Mouse (Mus musculus) olfactory bulb, adult 2 months (tissue): ENCODE results near the gene Dhx34. TPM values are rescaled to one million over a fixed set of nuclear protein-coding genes. Genes with fewer than 3 reads are reported as not detected.

ENCODE experiments used
- H3K27ac ChIP-seq: fragments of 200-500 bp; 2 replicates; pipeline ENCODE4 v1.5.1; 2012; ENCODE audit warnings: low read depth, low read length; ENCODE audit not compliant: insufficient read depth
- H3K4me1 ChIP-seq: fragments of 200-500 bp; 2 replicates; pipeline ENCODE4 v1.6.1; 2012; ENCODE audit warnings: low read length; ENCODE audit not compliant: control insufficient read depth, insufficient read depth
- H3K4me3 ChIP-seq: fragments of 200-500 bp; 2 replicates; pipeline ENCODE4 v1.5.1; 2012; ENCODE audit warnings: mild to moderate bottlenecking, low read depth, low read length, moderate library complexity; ENCODE audit not compliant: insufficient read depth
- CTCF ChIP-seq: fragments of 200-500 bp; IDR thresholded peaks from 2 replicates; pipeline ENCODE4 v1.5.1; 2012; ENCODE audit warnings: low read depth, mild to moderate bottlenecking, low read length, moderate library complexity; ENCODE audit not compliant: insufficient read depth
- POLR2A ChIP-seq: fragments of 200-500 bp; IDR thresholded peaks from 2 replicates; pipeline ENCODE4 v1.6.1; 2012; ENCODE audit warnings: mild to moderate bottlenecking, low read depth, low read length, moderate library complexity; ENCODE audit not compliant: insufficient read depth
- WGBS: fragments of 180-500 bp; shearing (Covaris S2); methylation state at CpG from one replicate; pipeline ENCODE4 v1.1.7; 2018; 5-methylcytosine and 5-hydroxymethylcytosine counted together
- polyA plus RNA-seq: library from polyadenylated mRNA; stranded (reverse); fragments of >200 nt; gene quantifications from 2 replicates; pipeline ENCODE4 v1.2.4, GENCODE M21; 2012; ENCODE audit warnings: low replicate concordance; ENCODE audit not compliant: missing spikeins, insufficient read depth, insufficient read length

Gene Dhx34
- polyA plus RNA-seq, 1 experiment: not detected

DNA sequence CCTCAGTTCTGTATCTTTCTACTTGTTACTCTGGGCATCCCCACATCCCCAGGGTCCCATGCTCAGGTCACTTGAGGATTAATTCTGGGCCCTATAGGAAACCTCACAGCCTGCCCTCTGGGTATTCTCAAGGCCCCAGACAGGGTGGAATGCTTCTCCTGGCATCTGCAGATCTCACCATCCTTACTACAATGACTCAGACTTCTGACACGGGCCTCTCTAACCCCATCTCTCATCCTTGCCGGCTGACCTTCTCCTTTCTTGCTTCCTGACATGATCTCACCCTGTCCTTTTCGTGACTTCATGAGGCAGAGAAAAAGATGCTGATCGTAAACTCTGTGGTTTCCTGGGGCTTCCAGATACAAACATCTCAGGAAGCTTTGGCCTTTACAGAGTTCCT, 32.4 kb upstream of the Dhx34 start:
- 71% methylated on average over 4 of the region's 4 CpGs for WGBS

DNA sequence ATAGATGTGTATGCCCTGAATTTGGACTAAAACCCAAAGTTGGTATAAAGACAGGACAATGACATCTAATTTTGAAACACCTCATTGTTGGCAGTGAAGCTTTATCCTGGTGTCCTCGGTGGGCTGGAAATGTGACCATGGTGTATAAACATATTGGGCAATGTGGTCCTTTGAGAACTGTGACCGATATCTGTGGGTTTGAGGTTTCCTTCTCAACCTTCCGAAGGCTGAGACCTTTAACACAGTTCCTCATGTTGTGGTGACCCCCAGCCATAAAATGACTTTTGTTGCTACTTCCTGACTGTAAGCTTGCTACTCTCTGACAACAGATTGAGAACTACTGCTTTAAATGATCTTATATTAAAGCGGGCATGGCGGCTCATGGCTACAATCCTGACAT, 28.9 kb upstream of the Dhx34 start:
- Histone ChIP-seq H3K27ac (no peak overlapping the region), H3K4me1 (no peaks in the 10 kb centered on the region), H3K4me3 (no peak overlapping the region)
- TF ChIP-seq CTCF: no peak
- no peak for TF ChIP-seq POLR2A
- 79% methylated on average over 5 of the region's 5 CpGs for WGBS

More for the DNA sequence above, 32.4 kb upstream of the Dhx34 start:
- no peak overlapping the region for H3K4me3 ChIP-seq
- H3K27ac ChIP-seq: no peak overlapping the region
- TF ChIP-seq POLR2A: no peak
- no peak for TF ChIP-seq CTCF
- no peaks in the 10 kb centered on the region for H3K4me1 ChIP-seq

DNA sequence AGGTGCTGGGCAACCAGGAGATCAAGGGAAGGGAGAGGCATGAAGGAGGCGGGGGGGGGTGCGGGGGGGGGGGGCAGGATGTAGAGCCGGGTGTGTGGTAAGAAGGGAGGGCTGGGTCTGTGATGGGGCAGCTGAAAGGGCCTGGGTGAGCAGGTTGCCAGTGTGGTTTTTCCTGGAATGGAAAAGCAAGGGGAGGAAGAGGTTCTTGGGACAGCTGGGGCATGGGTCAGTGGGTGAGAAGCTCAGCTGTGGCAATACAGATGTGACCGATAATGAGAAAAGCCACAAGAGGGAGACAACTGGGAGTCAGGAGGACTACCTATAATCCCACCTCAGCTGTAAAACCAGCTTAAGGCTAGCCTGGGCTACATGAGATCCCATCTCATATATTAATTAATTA, 24.1 kb upstream of the Dhx34 start:
- Histone ChIP-seq H3K4me1 (no peaks in the 10 kb centered on the region), H3K27ac (no peak overlapping the region), H3K4me3 (no peak overlapping the region)
- 82% methylated on average over 1 of the region's 4 CpGs for WGBS
- TF ChIP-seq CTCF (no peak), POLR2A (no peak)

DNA sequence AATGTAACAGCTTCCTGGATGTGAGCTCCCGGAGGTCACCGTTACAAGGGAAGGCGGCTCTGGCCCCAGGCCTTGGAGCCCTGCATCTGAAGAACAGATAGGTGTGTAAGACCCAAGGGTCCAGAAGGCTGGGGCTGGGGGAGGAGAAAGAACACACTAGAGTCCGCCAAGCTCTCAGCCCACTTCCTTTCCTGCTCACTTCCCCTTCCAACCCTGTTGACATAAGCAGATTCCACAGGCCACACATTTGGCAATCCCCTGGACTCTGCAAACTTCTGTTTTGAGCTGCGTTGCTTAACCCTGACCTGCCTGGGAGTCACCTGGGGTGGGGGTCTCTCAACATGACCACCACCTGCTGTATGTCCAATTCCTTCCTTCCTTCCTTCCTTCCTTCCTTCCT, 22.2 kb upstream of the Dhx34 start, which contains the start of gene C5ar2:
Gene C5ar2, minus strand, starts transcription at position 88 of the 400 bp plus-strand sequence.
- Histone ChIP-seq H3K4me1 (no peaks in the 10 kb centered on the region), H3K27ac (no peak within 1 kb of the TSS), H3K4me3 (no peak within 1 kb of the TSS)
- WGBS: 80% methylated on average over 5 of the region's 5 CpGs
- TF ChIP-seq CTCF (no peak), POLR2A (no peak)

DNA sequence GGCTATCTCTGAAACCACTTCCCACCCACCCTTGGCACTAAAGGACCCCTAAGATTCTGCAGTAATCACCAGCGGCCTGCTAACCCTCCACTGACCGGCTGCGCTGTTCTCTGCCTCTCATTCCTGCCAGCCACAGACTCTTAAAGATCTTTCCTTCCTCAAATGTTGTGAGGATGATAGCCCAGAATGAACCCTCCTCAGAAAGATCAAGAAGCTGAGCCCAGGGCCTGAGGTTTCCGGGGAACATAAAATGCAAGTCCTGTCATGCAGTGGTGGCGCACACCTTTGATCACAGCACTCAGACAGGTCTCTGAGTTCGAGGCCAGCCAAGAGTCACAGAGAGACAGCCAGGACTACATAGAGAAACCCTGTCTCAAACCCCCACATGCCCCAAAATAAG, 20.4 kb upstream of the Dhx34 start:
- no peak overlapping the region for H3K27ac ChIP-seq
- no peak for TF ChIP-seq POLR2A
- no peak for TF ChIP-seq CTCF
- H3K4me1 ChIP-seq: no peaks in the 10 kb centered on the region
- 87% methylated on average over 6 of the region's 6 CpGs for WGBS
- H3K4me3 ChIP-seq: no peak overlapping the region

DNA sequence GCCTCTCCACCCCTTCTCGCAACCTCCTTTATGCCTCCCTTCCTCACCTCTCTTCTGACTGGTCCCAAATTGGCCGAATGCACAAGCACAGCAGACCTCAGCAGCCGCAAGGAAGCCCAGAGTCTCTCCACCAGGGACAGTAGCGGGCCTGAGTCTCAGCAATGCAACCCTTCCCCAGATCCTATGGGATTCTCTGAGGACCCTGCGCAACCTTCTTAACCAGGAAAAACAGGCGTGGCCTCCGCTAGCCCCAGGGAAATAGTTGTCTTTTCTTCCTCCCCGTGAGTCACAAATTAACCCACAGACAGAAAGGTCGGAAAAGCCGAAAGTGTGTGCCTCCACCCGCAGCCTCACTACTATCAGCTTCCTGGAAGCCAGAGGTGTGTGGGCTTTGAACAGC, 19.9 kb upstream of the Dhx34 start:
- Histone ChIP-seq H3K4me3 (no peak overlapping the region), H3K27ac (no peak overlapping the region), H3K4me1 (no peaks in the 10 kb centered on the region)
- WGBS: 65% methylated on average over 11 of the region's 11 CpGs
- TF ChIP-seq POLR2A: no peak
- no peak for TF ChIP-seq CTCF

DNA sequence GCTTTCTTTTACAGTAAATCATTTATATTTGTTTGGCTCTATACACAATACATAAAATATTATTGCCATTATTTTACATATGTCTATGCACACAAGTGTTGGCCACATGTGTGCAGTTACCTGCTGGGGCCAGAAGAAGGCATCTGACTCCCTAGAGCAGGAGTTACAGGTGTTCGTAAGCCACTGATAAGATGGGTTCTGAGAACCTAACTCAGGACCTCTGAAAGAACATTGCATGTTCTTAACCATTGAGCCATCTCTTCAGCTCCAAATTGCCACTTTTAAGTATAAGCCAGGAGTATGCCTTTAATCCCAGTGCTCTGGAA, 19.1 kb upstream of the Dhx34 start:
- WGBS: 98% methylated on average over 1 of the region's 1 CpGs
- no peak overlapping the region for H3K27ac ChIP-seq
- TF ChIP-seq CTCF (no peak), POLR2A (no peak)
- no peaks in the 10 kb centered on the region for H3K4me1 ChIP-seq
- no peak overlapping the region for H3K4me3 ChIP-seq

DNA sequence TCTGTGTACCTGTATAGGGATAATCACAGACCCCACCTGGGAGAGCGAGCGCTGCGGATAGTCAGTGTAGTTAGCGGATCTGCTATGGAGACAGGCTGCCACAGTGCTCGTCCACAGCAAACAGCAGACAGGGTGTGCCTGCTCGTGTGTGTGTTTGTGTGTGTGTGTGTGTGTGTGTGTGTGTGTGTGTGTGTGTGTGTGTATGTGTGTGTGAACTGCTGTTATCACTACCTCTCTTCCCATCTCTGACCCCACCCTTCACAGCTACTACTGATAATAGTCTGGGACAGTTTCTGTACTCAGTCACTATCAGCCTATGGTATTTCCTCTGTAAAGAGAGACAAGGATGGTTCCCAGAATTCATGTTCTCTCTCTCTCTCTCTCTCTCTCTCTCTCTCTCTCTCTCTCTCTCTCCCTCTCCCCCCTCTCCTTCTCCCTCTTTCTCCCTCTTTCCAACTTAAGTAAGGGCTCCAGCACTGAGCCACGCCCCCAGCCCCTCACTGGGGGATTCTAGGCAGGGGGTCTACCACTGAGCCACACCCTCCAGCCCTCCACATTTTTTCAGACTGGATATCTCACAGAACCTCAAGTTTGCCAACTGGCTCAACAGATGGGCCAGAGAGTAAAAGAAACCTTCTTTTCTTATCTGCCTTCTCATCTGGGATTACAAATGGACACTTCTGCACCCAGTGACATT, 18.6 kb upstream of the Dhx34 start:
- WGBS: 81% methylated on average over 7 of the region's 7 CpGs
- TF ChIP-seq POLR2A: no peak
- no peak for TF ChIP-seq CTCF
- Histone ChIP-seq H3K4me3 (no peak overlapping the region), H3K4me1 (no peaks in the 10 kb centered on the region), H3K27ac (no peak overlapping the region)

DNA sequence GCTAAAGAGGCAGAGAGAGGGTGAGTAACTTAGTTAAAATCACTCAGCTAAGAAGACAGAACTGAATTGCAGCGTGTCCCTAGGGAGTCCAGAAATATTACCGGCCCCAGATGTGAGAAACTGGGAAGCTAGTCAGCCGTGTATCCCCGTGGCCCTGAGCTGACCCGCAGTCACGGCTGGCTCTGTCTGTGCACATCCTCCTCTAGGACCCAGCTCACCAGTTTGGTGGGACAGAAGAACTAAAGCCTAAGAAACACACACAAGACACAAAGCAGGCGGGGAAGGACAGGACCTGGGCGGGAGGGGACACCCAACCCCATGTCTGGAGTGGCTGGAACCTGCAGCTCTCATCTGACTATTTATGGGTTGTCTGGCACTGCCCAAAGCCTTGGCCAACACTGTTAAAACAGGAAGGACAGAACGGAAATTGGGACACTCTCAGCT, 17.7 kb upstream of the Dhx34 start:
- WGBS: 71% methylated on average over 9 of the region's 9 CpGs
- no peaks in the 10 kb centered on the region for H3K4me1 ChIP-seq
- H3K4me3 ChIP-seq: no peak overlapping the region
- H3K27ac ChIP-seq: no peak overlapping the region
- no peak for TF ChIP-seq CTCF

DNA sequence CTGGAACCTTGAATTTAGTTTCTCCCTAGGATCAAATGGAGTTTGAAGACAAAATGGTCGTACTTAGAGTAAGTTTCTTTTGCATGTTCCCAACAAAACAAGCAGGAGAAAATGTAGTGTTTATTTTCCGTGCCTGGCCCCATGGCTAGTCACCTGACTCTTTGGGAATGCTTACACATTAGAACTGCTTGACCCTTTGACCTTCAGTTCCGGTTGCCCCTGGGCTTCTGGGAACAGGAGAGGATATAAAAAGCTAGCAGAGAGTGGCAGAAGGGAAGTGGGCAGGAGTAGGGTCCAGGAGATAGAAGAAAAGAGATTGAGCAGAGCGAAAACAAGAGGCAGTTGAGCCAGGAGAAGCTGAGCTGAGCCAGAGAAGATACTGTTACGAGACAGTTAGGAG, 8.0 kb upstream of the Dhx34 start:
- WGBS: 63% methylated on average over 5 of the region's 5 CpGs
- no peak for TF ChIP-seq POLR2A
- no peak for TF ChIP-seq CTCF
- Histone ChIP-seq H3K4me3 (no peak overlapping the region), H3K27ac (no peak overlapping the region), H3K4me1 (no peaks in the 10 kb centered on the region)
